Comparison of ENCODE assay signal across 10 mouse cellular contexts in the genomic region with DNA sequence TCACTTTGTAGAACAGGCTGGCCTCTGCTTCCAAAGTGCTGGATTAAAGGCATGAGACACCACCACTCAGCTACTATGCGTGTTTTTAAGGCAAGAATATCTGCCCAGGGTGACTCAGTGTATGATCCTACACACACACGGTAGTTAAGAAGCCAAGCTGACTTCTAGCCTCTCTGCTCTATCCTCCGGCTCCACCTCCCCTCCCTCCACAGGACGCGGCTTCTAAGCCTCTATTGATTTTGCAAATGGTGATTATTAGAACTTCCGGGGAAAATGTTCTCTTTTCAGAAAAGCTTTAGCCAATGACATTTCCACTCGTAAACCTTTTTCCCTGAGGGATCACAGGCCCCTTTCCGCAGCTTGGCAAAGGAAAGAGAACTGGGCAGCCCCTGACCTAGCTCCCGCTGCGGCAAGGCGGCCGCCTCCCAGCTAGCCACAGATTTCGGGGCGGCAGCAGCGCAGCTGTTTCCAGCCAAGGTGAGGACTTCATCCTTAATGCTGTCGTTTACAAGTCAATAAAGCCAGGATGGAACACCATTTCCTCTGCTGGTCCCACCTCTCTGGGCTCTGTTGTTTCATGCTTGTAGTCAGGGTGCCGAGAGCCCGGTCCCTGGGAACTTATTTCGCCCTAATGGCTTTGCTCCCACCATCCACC.
A peak's percentile ranks its signal among the peaks of the same experiment; 100 is the strongest.
DNase-seq lines count a peak whose midpoint lies in the region; ATAC-seq and TF ChIP-seq lines count a peak whose summit lies in the region.
"Had no signal": no experiment of that assay in that cellular context is flagged by ENCODE, and none has a peak within 500 bp of the region (broad histone marks: within the 10 kb centered on the region; RNA-seq: fewer than 3 reads in every experiment).

No protein-coding gene starts in this region.

- peak overlapping the region; percentile 62 for H3K9ac ChIP-seq in heart, embryonic 11.5 days (ENCODE audit: low read depth, low read length)
- H3K9ac ChIP-seq in hindbrain, postnatal 0 days (replicated peaks; ENCODE audit: low read length), result no peak overlapping the region
- no peak overlapping the region for H3K9ac ChIP-seq in midbrain, embryonic 15.5 days

- H3K4me2 ChIP-seq in heart, embryonic 11.5 days, result peak overlapping the region; percentile 70
- peak overlapping the region; percentile 38 for H3K4me2 ChIP-seq in hindbrain, postnatal 0 days (ENCODE audit: low read depth, low read length)
- H3K4me2 ChIP-seq in midbrain, embryonic 15.5 days, result peak overlapping the region; percentile 36

- no peak overlapping the region for H3K27ac ChIP-seq in heart, embryonic 11.5 days (ENCODE audit: low read depth, low read length)
- no peak overlapping the region for H3K27ac ChIP-seq in hindbrain, postnatal 0 days
- H3K27ac ChIP-seq in midbrain, embryonic 15.5 days, result no peak overlapping the region

- H3K4me3 ChIP-seq in heart, embryonic 11.5 days (ENCODE audit: low read depth, low read length), result peak overlapping the region; percentile 34
- H3K4me3 ChIP-seq in hindbrain, postnatal 0 days (ENCODE audit: low read length), result no peak overlapping the region
- H3K4me3 ChIP-seq in midbrain, embryonic 15.5 days, result peak overlapping the region; percentile 10

- 6% methylated on average over 19 of the region's 19 CpGs for WGBS in heart, embryonic 11.5 days (ENCODE audit: insufficient replicate concordance)
- WGBS in hindbrain, postnatal 0 days, result 13% methylated on average over 19 of the region's 19 CpGs
- whole genome bisulfite sequencing in midbrain, embryonic 15.5 days, result 8% methylated on average over 19 of the region's 19 CpGs

- no peak for ATAC-seq in heart, embryonic 11.5 days (replicated peaks; ENCODE audit: insufficient number of reproducible peaks, low FRiP score, low TSS enrichment)
- ATAC-seq in hindbrain, postnatal 0 days, result no peak
- peak; percentile 18; the same call in 1 of the 2 replicates for ATAC-seq in midbrain, embryonic 15.5 days (replicated peaks)

- H3K9me3 ChIP-seq in heart, embryonic 11.5 days (replicated peaks; ENCODE audit: control insufficient read depth, low read length), result no peaks in the 10 kb centered on the region
- H3K9me3 ChIP-seq in hindbrain, postnatal 0 days (ENCODE audit: low read length), result no peaks in the 10 kb centered on the region
- H3K9me3 ChIP-seq in midbrain, embryonic 15.5 days, result no peaks in the 10 kb centered on the region

- DNase-seq in heart, postnatal 4 days, result no peak
- peak; percentile 49 for DNase-seq in embryo, embryonic 9.5 days (ENCODE audit: extremely low spot score)
- DNase-seq in hindbrain, postnatal 0 days (ENCODE audit: low spot score), result no peak
- DNase-seq in thymus, postnatal 0 days (ENCODE audit: low spot score), result no peak
- no peak for DNase-seq in ovary, postnatal 14 days (ENCODE audit: low spot score)
- DNase-seq in adrenal gland, adult 8-10 months, result no peak
- DNase-seq: gastrocnemius, postnatal 14 days; left cerebral cortex, postnatal 4 days had no signal

- TF ChIP-seq CTCF in hindbrain, postnatal 0 days (IDR thresholded peaks at IDR 0.05; ENCODE audit: low read depth), result no peak

- H3K4me1 ChIP-seq in heart, embryonic 11.5 days (ENCODE audit: control insufficient read depth, insufficient read depth, low read length), result peaks cover 20% of the 10 kb centered on the region
- peaks cover 8% of the 10 kb centered on the region; the same call in 1 of the 2 replicates for H3K4me1 ChIP-seq in hindbrain, postnatal 0 days (ENCODE audit: insufficient read depth, low read length)
- H3K4me1 ChIP-seq in midbrain, embryonic 15.5 days, result peaks cover 25% of the 10 kb centered on the region

- 0 out of 2 replicates have a peak, but pooled peaks cover 2% of the 10 kb centered on the region for H3K27me3 ChIP-seq in heart, embryonic 11.5 days (ENCODE audit: control insufficient read depth, insufficient read depth, low read length)
- no peaks in the 10 kb centered on the region for H3K27me3 ChIP-seq in hindbrain, postnatal 0 days (ENCODE audit: insufficient read depth, low read length)
- H3K27me3 ChIP-seq in midbrain, embryonic 15.5 days (replicated peaks), result no peaks in the 10 kb centered on the region; the same call in 1 of the 2 replicates

- no peaks in the 10 kb centered on the region for H3K36me3 ChIP-seq in heart, embryonic 11.5 days (ENCODE audit: control insufficient read depth, insufficient read depth, low read length)
- H3K36me3 ChIP-seq in hindbrain, postnatal 0 days (ENCODE audit: insufficient read depth, low read length), result no peaks in the 10 kb centered on the region
- H3K36me3 ChIP-seq in midbrain, embryonic 15.5 days (replicated peaks), result no peaks in the 10 kb centered on the region
